8 mouse cellular contexts compared by ENCODE assay signal in genomic region chr17:26451651-26452295, GRCm38 (mm10). TPM values are rescaled to one million over a fixed set of nuclear protein-coding genes. Genes with fewer than 3 reads are reported as not detected.
A peak's percentile ranks its signal among the peaks of the same experiment; 100 is the strongest.
DNase-seq lines count a peak whose midpoint lies in the region; ATAC-seq and TF ChIP-seq lines count a peak whose summit lies in the region.

No protein-coding gene starts in this region.

- no peak overlapping the region for H3K27ac ChIP-seq in cerebellum, adult 2 months (ENCODE audit: insufficient read depth, low read length)
- no peak overlapping the region for H3K27ac ChIP-seq in bone marrow, adult 2 months (ENCODE audit: control insufficient read depth, insufficient read depth, low read depth, low read length, poor library complexity)
- peak overlapping the region; percentile 87 for H3K27ac ChIP-seq in gastrocnemius, adult 2 months
- H3K27ac ChIP-seq in intestine, postnatal 0 days (ENCODE audit: low read depth, low read length), result no peak overlapping the region

- TF ChIP-seq CTCF in cerebellum, adult 2 months (IDR thresholded peaks at IDR 0.05; ENCODE audit: borderline replicate concordance, insufficient read depth, low read depth, low read length), result peak; percentile 47; the same call in 1 of the 2 replicates
- TF ChIP-seq CTCF in bone marrow, adult 2 months (IDR thresholded peaks at IDR 0.05; ENCODE audit: control insufficient read depth, insufficient read depth, low read length), result peak; percentile 69
- peak; percentile 83 for TF ChIP-seq CTCF in gastrocnemius, adult 2 months (IDR thresholded peaks at IDR 0.05)
- peak; percentile 79 for TF ChIP-seq CTCF in intestine, postnatal 0 days (IDR thresholded peaks at IDR 0.05; ENCODE audit: low read depth)
- peak; percentile 82 for TF ChIP-seq CTCF in lung, adult 2 months (IDR thresholded peaks at IDR 0.05; ENCODE audit: insufficient read depth, low read length)

- ATAC-seq in cerebellum, adult (ENCODE audit: insufficient number of reproducible peaks, low FRiP score, low TSS enrichment), result no peak
- ATAC-seq in intestine, postnatal 0 days, result peak; percentile 46

- 56% methylated on average over 8 of the region's 8 CpGs for WGBS in cerebellum, adult 2 months
- 38% methylated on average over 8 of the region's 8 CpGs for WGBS in bone marrow, adult 2 months
- WGBS in intestine, postnatal 0 days, result 42% methylated on average over 8 of the region's 8 CpGs
- 23% methylated on average over 8 of the region's 8 CpGs for WGBS in lung, adult 2 months

- TF ChIP-seq POLR2A in cerebellum, adult 2 months (IDR thresholded peaks at IDR 0.05; ENCODE audit: borderline replicate concordance, insufficient read depth, low read length), result no peak
- no peak for TF ChIP-seq POLR2A in bone marrow, adult 2 months (IDR thresholded peaks at IDR 0.05; ENCODE audit: borderline replicate concordance, control insufficient read depth, low read depth, low read length)
- TF ChIP-seq POLR2A in lung, adult 2 months (IDR thresholded peaks at IDR 0.05; ENCODE audit: borderline replicate concordance, extremely low read depth, low read depth, low read length), result 0 out of 2 replicates have a peak, but pooled peaks have one; percentile 9

- no peaks in the 10 kb centered on the region for H3K27me3 ChIP-seq in cerebellum, adult 2 months (ENCODE audit: control insufficient read depth, insufficient read depth, low read length)
- H3K27me3 ChIP-seq in intestine, postnatal 0 days (replicated peaks; ENCODE audit: control insufficient read depth, insufficient read depth, low read length), result no peaks in the 10 kb centered on the region
- no peaks in the 10 kb centered on the region for H3K27me3 ChIP-seq in splenic B cell, adult 2 months (ENCODE audit: control insufficient read depth, insufficient read depth, low read length, poor library complexity, severe bottlenecking)

- H3K4me1 ChIP-seq in cerebellum, adult 2 months (ENCODE audit: control insufficient read depth, insufficient read depth, low read length), result no peaks in the 10 kb centered on the region
- H3K4me1 ChIP-seq in bone marrow, adult 2 months (ENCODE audit: control insufficient read depth, insufficient read depth, low read length), result no peaks in the 10 kb centered on the region
- H3K4me1 ChIP-seq in intestine, postnatal 0 days (replicated peaks; ENCODE audit: control insufficient read depth, insufficient read depth, low read length), result no peaks in the 10 kb centered on the region
- H3K4me1 ChIP-seq in lung, adult 2 months (ENCODE audit: control insufficient read depth, insufficient read depth, low read length), result peaks cover 5% of the 10 kb centered on the region

- intact Hi-C loops in gastrocnemius, adult 2 months (cut with DNase I), result loop anchor here (1.0 to 10.0 kb wide), 2 partner anchors 136 to 433 kb away; no protein-coding TSS in a partner anchor

- H3K9ac ChIP-seq in intestine, postnatal 0 days (ENCODE audit: low read depth, low read length), result no peak overlapping the region

- peaks cover 6% of the 10 kb centered on the region; the same call in 1 of the 2 replicates for H3K36me3 ChIP-seq in intestine, postnatal 0 days (ENCODE audit: control insufficient read depth, insufficient read depth)
- no peaks in the 10 kb centered on the region for H3K36me3 ChIP-seq in splenic B cell, adult 2 months (ENCODE audit: control insufficient read depth, insufficient read depth, low read length, poor library complexity, severe bottlenecking)

- no peak overlapping the region for H3K4me3 ChIP-seq in cerebellum, adult 2 months (replicated peaks; ENCODE audit: insufficient read depth, low read depth, low read length)
- H3K4me3 ChIP-seq in bone marrow, adult 2 months (replicated peaks; ENCODE audit: control insufficient read depth, low read depth, low read length), result no peak overlapping the region
- H3K4me3 ChIP-seq in gastrocnemius, adult 2 months, result peak overlapping the region; percentile 50
- H3K4me3 ChIP-seq in intestine, postnatal 0 days (ENCODE audit: low read depth, low read length), result no peak overlapping the region
- H3K4me3 ChIP-seq in lung, adult 2 months (replicated peaks; ENCODE audit: extremely low read depth, low read depth, low read length), result no peak overlapping the region

- H3K9me3 ChIP-seq in intestine, postnatal 0 days (ENCODE audit: control insufficient read depth), result no peaks in the 10 kb centered on the region

- peak in 1 of 2 experiments; percentile 19 for DNase-seq in cerebellum, adult 2 months
- peak; percentile 66 for DNase-seq in 3T3-L1 (ENCODE audit: low read depth, low spot score)
- peak; percentile 77 for DNase-seq in gastrocnemius, adult 2 months
- peak; percentile 60 for DNase-seq in lung, adult 2 months
- DNase-seq in splenic B cell, adult 2 months (ENCODE audit: low read depth, low spot score), result peak; percentile 59

- H3K4me2 ChIP-seq in intestine, postnatal 0 days (replicated peaks; ENCODE audit: low read depth), result no peak overlapping the region

RNA-seq across cellular contexts. Expression of gene Neurl1b, which starts 37.1 kb away (rescaled TPM):
- polyA plus RNA-seq in cerebellum, adult 2 months (2012; rRNA removed), result 0.84 and 1.1 TPM in 2 replicates
- polyA plus RNA-seq in bone marrow, adult 2 months (2011; ENCODE audit: insufficient read depth, insufficient read length, low replicate concordance, missing spikeins), result 1.3 and 1.9 TPM in 2 replicates
- total RNA-seq in gastrocnemius, adult 2 months (2021), result 1 to 10 TPM; 2.3 to 2.6 TPM
- polyA plus RNA-seq in intestine, postnatal 0 days (2015; fragmentation: Nextera tagmentation; extraction: Ambion mirVana), result 1.5 TPM in 2 replicates
- 14.5 and 38.8 TPM in 2 replicates for polyA plus RNA-seq in lung, adult 2 months (2012; rRNA removed)
